Mouse (Mus musculus) gastrocnemius, postnatal 36 days (tissue): ENCODE measurements at regions not wholly inside any gene's neighbourhood (a gene's known extent, or its start where the extent isn't known, plus 50 kb on each side); places are given as distances from the start of the nearest gene placed in this dataset.

ENCODE experiments used
- DNase-seq, 2 experiments: peaks; one replicate each; pipeline ENCODE4 v3.0.0; 2022
- intact Hi-C: fragments of 180-260 bp; cut with DNase I; formaldehyde crosslinking; loops from one replicate; pipeline ENCODE4 v1.15.1; 2025

DNA sequence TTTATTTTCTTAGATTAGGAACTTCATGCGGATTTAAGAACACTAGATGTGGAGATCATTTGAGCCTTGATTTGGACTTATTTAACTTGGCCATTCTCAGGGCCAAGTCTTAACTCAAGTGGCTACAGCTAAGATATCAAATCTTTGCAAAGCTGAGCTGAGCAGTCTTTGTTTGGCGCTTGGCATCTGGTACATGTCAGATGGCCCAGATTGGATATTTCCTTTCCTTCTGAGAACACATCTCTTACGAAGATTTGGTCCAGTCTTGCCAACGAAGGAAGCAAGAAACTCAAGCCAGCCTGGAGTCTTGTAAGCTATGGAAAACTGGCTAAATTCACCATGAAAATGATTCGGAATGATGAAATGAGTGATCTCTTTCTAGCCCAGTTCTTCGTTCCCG is 59.1 kb upstream of the Cdc42ep3 start:
- DNase-seq = no peak
- intact Hi-C loops = no loop called here

DNA sequence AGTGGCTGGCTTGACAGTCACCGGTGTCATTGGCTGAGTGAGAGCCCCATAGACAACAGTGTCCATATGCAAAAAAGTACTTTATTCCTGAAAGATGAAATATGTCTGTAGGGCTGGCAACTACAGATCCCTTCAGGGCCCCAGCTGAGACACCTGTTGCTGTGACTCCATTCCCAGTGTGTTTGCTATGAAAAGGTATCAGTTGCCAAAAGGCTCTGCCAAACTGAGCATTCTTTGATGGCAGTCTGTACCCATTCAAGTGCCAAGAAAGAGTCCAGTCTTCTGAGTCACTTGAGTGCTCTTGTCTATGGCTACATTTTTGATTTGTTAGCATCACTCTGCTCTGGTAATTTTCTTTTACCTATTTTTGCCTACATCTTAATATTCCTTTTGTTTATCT is 63.1 kb upstream of the Cdc42ep3 start:
- DNase-seq = no peak
- intact Hi-C loops = no loop called here

DNA sequence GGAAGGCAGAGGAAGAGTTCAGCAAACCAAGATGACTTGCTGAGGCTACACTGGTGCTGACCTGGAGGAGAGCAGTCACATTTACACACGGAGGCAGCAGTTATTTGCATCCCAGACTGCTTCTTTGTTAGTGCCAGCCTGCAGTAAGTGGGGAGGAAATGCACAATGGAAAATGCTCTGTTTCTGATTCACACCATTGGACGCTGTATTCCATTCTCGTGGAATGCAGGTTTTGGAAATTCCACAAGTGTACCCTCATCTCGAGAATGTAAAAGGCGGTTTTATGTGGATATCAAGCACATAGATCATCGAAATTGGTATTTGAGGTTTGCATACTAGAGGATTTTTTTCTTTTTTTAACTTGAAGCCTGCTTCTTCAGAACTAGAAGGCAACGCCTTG is 66.7 kb upstream of the Cdc42ep3 start:
- DNase-seq = no peak
- intact Hi-C loops = no loop called here

DNA sequence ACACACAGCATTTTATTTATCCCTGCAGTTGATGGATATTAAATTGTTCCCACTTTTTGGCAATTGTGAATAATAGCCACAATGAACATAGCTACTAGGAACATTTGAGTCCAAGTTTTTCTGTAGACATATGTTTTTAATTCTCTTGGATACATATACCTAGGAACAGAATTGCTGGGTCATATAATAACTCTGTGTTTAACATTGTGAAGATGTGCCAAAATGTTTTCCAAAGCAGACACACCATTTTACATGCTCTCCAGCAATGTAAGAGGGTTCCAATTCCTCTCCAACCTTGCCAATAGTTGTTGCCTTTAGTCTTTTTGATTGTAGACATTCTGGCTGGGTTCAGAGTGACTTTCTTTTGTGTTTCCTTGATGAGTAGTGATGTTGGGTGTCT is 84.3 kb upstream of the Cdc42ep3 start:
- DNase-seq = no peak
- intact Hi-C loops = no loop called here

DNA sequence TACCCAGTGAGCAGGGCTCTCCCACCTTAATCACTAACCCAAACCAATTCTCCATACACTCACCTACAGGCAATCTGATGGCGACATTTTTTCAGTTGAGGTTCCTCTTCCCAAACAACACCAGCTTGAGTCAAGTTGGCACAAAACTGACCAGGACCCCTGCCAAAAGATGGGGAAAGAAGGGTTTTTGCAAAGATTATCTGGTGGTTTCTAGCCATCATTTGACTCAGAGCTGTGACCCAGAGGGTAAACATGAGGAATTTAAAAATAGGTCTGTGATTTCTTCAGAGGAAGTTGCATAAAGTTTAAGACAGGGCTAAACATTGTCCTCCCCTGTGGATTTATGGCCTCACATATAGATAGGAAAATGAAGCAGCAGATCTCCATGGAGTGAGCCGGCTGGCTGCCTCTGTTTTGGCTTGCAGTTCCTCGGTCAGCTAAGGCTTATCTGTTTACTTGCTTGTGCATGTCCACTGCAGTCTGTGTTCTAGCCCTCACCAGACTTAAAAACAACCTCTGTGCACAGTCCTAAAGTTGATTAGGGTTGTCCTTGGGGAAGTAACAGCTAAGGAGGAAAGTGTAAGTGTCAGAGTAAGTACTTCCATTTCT is 87.7 kb upstream of the Cdc42ep3 start:
- DNase-seq = no peak
- intact Hi-C loops = no loop called here

DNA sequence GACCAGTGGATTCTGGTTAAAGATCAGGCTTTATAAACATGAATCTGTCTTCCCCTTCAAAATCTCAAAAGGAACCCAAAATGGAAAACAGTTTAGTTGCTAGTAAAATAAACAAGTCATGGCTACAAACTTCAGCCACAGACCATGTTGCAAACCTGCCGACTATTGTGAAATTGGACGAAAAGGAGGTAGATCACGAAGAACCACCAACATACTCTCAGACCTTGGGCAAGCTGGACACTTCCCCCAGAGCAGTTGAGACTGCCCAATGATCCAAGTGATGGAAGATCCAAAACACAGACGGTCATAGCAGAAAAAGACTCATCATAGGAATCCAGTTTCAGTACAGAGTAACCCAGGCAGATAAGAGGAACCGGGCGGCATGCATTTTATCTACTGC is 92.3 kb upstream of the Cdc42ep3 start:
- no peak for DNase-seq
- intact Hi-C loops = no loop called here

DNA sequence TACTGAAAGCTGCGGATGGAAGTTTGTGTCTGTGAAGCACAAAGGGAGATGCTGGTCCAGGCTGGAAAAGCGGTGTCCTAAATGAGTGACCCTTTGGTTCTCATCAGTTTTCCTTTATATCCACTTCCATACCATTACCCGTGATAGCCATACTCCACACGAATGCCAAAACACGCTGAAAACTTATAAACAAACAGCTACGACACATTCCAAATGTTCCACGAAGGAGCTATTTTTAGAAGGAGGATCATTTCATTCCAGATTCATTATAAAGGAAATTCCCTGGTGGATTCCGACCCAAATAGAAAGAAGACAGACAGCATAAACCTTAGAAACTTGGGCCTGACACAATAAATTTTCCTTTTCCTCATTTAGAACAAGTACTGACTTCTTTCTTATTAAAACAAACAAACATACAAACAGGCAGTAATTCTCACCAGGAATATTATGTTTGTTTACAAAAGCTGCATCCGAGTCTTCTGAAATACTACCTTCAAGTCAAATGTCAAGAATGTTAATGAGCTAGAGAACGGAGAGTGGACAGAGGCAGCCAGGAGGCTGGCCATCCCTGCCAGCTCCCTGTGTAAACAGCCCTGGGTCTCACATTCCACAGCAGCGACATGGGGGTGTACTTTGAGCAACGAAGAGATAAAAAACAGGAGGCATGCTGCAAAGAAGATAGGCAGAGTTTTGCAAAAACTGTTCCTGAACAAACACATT is 96.4 kb upstream of the Cdc42ep3 start:
- intact Hi-C loops = no loop called here
- no peak for DNase-seq

DNA sequence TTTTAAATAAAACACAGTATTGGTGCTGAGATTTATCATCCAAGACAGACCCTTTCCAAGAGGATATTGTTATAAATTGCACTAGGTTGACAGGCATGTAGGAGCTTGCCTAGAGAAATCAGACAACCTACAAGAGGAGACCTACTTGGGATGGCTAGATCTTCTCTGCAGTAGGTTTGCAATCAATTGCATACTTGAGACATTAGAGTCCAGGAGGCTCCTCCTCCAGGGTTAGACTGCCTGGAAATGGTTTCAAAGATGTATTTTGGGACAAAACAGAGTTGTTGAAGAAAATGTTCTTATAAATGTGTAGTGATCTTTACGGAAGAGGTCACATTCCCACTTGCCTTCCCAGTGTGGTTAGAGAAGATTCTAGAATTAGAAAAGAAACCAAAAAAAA is 98.9 kb upstream of the Cdc42ep3 start:
- intact Hi-C loops = no loop called here

GRCm38 (mm10) chr17:79454526-79454925 is 99.6 kb upstream of the Cdc42ep3 start:
- intact Hi-C loops = no loop called here
- DNase-seq = no peak

More for the DNA sequence above, 98.9 kb upstream of the Cdc42ep3 start:
- DNase-seq = no peak

DNA sequence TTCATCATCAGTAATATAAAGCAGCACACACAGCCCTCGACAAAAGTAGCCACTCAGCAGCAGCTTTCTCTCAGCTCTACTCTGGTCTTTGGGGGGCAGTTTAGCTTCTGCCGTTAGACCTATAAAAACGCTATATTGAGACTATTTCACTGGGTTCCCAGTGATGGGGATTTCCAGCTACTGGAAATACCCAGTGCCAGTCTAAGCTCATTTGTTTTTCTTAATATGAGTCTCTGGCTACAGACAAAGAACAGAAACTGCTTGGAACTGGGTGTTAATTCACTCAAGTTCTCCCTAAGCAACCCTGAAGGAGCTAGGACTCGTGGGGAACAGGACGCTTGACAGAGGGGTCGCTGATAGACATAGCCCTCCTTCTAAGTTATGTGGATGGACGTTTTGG is 100.3 kb upstream of the Cdc42ep3 start:
- intact Hi-C loops = no loop called here
- no peak for DNase-seq

GRCm38 (mm10) chr17:79457636-79458035 is 102.7 kb upstream of the Cdc42ep3 start:
- no peak for DNase-seq
- intact Hi-C loops = no loop called here

DNA sequence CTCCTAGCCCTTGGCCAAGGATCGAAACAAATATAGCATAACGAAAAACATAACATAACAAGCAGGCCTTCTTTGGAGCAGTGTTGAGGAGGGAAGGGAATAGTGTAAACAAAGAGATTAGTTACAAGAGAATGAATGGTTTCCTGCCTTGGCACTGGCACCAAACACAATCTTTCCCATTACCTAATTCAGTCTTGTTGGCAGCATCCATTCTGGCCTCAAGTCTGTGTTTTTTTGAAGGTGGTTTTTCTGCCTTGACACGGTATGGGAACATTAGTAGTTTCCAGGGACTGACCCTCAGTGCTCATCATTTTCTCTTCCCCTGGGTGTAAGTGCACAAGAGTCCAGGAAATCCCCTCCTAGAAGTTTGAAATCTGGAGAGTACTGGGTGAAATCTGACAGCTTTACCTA is 106.8 kb upstream of the Cdc42ep3 start:
- no peak for DNase-seq
- intact Hi-C loops = no loop called here

- no peak for DNase-seq
- intact Hi-C loops = no loop called here
Measured at GRCm38 (mm10) chr17:79463074-79463694, 108.3 kb upstream of the Cdc42ep3 start.

DNA sequence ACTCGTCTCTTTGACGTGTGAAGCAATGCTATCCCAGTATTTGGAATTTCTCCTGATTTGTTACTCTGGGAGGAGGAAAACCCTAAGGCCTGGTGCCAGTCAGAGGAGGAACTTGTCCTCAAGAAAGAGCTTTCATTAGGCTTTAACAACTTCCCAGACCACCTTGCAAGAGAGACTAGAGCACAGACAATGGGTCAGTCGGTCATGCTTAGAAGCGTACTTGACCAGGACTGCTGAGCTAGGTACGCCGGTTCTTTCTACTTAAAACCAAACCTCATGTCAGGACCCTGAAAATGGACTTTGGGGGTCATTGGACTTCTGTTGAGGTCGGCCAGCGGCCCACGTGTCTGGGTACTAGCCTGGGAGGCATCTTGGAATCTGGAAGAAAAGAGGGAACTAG is 110.8 kb upstream of the Cdc42ep3 start:
- intact Hi-C loops = no loop called here
- no peak for DNase-seq

DNA sequence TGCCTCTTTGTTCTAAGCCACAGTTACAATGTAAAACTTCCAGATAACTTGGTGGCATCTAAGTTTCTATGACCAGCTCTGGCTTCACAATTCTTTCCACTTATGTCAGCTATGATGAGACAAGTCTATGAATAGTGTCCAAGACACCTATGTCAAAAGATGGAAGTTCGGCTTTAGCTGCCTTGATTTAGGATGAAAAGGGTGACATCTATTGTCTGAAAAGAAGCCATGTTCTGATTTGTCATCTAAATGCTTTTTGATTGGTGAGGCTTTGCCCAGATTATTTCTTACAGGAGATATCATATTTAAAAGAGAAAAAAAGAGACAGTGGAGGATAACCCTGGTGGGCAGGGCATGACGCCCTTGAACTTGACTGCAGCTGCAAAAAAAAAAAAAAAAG is 116.7 kb upstream of the Cdc42ep3 start:
- no peak for DNase-seq
- intact Hi-C loops = no loop called here

GRCm38 (mm10) chr17:79472106-79472995 is 117.5 kb upstream of the Cdc42ep3 start:
- peak; percentile 12 to 16 for DNase-seq
- intact Hi-C loops = no loop called here

DNA sequence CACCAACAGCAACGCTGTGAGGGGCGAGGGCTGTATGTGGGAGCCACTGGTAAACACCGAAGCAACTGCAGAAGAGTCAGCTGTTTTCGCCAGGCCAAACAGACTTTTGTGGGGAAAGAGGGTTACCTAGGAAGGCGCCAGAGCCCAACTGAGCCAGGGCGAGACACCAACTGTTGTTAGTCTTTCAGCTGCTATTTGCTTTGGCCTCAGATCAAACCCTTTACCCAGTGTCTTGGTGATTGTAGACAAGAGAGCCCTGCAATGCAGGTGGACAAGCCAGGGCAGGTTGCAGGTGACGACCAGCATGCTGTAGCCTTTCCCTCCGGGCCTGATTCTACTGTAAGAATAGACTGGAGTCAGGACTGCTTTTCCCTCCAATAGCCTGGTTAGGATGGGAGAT is 121.8 kb upstream of the Cdc42ep3 start:
- intact Hi-C loops = no loop called here
- no peak for DNase-seq

- DNase-seq = no peak
- intact Hi-C loops = no loop called here
Measured at GRCm38 (mm10) chr17:79481112-79481738, 126.3 kb upstream of the Cdc42ep3 start.

DNA sequence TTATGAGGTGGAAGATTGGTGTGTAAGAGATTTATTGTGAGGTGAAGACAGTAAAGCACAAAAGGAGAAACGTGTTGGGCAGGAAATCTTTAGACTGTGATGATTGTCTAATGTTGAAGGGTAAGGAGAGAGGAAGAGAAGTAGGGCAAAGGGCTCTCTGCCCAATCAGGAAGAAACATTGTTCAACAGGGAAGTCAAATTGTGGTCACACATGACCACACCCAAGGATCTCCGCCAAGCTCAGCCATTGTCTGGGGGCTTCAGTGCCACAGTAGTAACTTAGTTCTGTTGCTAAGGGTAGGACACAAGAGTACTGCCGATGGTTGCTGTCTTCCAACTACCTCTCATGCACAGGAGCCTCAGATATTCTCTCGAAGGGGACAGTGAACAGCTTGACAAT is 127.0 kb upstream of the Cdc42ep3 start:
- DNase-seq = no peak

DNA sequence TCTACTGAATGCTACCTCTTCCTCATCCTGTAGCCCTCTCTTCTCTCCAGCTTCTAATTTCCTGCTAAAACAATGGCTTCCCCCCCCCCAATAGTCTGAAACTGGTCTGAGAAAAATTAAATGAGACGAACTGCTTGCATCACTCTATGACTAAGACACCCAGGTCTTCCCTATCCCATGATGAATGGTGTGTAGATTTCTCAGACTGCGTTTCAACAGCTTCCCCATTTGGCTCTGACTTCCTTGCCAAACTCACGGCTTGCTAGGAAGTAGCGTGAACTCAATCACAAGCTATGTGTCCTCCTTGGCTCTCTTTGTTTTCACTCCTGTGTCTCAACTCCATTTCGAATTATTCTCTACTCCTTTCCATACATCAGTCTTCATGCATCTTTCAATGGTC is 126.4 kb upstream of the Rmdn2 start:
- intact Hi-C loops = no loop called here
- no peak for DNase-seq

More for the DNA sequence above, 127.0 kb upstream of the Cdc42ep3 start:
- intact Hi-C loops = no loop called here

DNA sequence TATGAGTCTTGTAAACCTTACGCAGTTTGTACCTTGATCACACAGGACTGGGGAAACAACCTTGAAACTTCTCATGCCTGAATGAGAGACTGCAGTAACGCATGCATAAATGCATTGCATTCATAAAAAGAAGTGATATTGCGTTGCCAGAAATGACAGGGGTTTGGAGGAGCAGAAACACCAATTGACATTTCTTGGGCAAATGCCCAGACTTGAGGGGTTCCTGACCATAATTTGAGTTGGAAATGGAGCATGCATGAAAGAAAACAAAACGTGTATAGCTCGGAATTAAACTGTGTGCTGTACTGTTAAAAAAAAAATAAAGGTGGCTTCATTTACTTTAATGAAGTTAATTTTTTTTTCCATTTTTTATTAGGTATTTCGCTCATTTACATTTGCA is 122.4 kb upstream of the Rmdn2 start:
- intact Hi-C loops = no loop called here
- DNase-seq = no peak
